Mouse (Mus musculus) adrenal gland, postnatal 14 days (tissue): ENCODE data around the gene Zfp592. TPM values are rescaled to one million over a fixed set of nuclear protein-coding genes. Genes with fewer than 3 reads are reported as not detected.

ENCODE experiments used
- DNase-seq: peaks from one replicate; pipeline ENCODE4 v3.0.0; 2021; ENCODE audit warnings: mixed read lengths
- total RNA-seq: library from RNA; stranded (reverse); gene quantifications from 2 replicates; pipeline ENCODE4 v1.2.3, GENCODE M21; 2021

Zfp592 gene
- total RNA-seq, 1 experiment from 2014 or later = 32.5 TPM

DNA sequence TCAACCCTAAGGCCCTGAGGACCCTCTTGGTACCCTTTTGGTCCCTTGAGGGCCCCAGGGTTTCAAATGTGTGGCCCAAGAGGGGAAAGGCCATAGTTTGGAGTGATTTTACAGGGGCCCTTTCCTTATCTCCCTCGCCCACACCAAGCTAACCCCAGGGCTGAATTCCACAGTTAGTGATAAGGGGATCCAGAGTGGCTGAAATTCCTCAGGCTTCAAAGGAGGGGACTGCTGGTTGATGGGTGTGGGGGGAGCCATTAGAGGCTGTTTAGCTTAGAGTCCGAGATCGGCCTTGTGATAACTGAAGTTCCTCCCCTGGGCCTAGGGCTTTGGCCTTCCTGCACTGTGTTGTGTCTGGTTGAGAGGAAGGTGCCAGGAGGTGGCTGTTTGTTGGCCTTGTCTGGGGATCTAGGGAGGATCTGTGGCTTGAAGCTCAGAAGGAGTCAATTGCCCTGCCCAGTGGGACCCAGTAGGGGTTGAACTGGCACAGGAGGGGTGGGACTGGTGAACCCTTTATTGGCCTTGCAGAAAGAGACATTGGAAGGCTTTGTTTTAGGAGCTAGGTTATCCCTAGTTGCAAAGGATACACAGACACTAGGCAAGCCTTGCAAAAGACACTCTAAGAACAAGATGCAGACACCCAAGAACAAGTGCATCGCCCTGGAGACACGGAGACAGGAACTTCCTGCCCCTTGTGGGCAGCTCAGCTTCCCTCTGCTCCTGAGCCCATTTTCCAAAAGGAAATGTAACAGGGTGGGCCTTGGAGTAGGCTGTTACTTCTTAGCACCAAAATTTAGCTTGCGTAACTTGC lies 64.6 kb downstream of the Zfp592 start:
- peak; percentile 31 for DNase-seq

DNA sequence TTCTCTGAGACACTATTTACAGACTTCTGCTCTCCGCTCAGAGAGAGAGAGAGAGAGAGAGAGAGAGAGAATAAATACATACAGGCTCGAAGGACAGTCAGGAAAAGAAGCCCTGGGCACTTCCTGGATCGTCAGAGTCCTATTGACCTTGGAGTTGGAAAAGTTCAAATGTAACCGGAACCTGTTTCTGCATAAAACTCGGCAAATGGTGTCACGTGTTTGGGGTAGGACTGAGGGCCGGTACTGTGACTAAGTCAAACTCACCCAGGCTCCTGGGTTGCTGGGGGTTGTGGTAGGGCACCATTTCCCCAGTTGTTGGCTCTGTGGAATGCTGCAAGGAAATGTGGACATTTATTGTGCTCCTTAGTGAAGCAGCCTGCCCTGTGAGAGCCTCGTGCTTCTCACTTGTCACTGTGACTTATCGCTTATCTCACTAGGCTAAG lies 65.3 kb downstream of the Zfp592 start:
- DNase-seq = peak; percentile 56

DNA sequence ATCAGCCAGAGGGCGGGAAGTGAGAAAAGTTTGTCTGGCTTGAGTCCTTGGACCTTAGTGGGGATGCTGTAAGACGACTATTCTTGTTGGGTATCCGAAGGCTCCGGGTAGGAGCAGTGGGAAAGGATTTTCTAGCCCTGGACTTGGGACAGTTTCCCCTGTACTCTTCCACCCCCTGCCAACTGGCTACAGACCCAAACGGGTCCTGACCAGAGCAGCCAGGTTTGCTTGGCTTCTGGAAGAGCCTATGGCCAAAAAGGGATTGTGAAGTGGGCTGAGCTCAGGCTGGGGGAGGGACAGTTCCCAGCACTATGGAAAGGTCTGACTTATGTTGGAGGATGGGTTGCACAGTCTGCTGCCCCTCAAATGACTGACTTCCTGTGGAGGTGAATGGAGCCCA lies 65.9 kb downstream of the Zfp592 start:
- no peak for DNase-seq

DNA sequence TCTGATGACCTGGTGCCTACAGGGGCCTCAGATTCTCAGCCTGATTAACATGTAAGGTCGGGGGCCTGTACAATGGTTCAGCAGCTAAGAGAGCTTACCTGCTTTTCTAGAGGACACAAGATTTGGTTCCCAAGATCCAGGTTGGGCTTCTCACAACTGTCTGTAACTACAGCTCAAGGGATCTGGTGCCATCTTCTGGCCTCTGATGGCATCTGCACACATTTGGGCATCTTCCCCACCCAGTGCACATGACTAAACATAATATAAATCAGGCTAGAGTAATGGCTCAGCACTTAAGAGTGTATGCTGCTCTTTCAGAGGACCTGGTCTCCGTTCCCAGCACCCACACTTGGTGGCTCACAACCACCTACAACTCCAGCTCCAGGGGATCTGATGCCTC lies 67.4 kb downstream of the Zfp592 start:
- peak; percentile 67 for DNase-seq

DNA sequence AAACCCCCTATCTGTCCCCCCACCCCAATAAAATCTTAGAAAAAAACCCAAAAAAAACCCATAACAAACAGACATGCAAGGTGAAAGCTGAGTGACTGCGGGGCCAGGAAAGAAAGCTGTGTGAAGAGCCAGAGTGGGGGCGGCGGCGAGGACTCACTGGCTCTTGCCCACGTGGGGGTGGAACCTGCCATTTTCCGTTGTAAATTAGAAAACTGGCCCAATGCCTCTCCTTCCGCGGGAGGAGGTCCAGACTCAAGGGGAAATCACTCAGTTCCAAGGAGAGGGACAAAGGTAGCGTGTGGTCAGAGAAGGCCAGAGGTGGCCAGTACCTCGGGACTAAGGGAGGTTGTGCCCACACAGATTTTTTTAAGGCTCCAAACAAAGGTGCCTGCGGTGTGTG lies 68.5 kb downstream of the Zfp592 start:
- peak; percentile 71 for DNase-seq

DNA sequence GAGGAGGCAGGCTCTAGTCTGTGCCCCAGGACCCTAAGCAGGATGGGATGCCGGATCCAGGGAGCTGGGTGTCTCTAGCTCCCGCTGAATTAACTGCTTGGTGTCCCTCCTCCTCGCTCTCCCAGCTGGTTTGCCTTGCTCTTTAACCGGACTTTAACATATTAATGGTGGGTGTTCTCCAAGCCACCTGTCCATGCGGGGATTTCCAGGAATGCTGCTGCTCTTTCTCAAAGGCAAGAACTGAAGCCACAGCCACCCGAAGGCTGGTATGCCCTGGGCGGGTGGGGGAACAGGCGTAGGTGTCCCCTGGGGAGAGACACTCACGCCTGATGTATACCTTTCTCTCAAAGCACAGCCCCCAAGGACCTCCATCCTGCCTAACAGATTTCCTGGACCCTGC lies 69.9 kb downstream of the Zfp592 start:
- DNase-seq = no peak

DNA sequence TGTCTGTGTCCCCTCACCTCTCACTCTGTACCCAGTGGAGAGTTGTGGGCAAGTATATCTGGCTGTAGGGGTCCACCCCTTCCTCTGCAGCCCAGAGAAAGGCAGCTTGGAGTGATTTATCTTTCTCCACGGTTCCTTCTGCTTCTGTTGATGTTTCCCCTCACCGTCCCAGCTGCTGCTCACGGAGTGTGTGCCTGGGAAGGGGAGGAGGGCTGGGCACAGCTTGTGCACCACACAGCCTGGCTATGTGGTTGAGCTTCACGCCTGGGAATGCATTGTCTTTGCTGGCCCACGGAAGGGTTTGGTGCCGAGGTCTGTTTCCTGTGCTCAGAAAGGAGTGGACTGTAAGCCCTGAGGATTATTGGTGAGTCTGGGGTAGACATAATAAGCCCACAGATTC lies 73.2 kb downstream of the Zfp592 start:
- DNase-seq = no peak

DNA sequence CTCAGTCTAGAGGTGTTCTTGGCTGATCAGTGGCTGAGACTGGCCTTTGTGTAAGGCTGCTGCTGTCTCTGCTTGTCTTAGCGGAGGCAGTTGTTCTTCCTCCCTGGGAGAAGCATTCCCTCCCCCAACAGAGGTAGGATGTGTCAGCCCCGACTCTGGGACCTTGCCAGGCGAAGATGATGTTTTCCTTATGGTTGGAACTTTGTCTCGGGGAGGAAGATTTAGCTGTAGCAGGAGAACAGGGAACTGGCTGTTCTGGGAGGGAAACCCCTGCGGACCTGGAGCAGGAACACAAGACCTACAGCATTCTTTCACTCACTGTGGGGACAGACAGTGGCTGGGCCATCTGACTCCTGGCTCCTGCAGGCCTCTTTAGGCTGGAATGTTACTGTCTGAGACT lies 79.0 kb downstream of the Zfp592 start:
- peak; percentile 31 for DNase-seq

DNA sequence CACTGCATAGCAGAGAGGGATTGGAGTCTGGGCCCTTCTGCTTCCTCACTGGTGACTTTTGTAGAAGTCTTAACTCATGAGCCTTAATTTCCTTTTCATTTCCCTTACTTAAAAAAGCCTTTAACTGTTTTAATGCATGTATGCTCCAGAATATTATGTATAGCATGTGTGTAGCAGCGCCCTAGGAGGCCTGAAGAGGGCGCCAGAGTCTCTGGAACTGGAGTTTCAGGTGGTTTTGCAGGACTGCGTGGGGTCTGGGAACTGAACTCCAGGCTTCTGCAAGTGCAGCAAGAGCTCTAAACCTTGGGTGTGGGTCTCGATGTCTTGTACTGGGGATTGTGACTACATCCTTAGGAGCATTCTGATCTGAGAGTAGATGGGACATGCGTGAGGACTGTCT lies 79.8 kb downstream of the Zfp592 start:
- no peak for DNase-seq

DNA sequence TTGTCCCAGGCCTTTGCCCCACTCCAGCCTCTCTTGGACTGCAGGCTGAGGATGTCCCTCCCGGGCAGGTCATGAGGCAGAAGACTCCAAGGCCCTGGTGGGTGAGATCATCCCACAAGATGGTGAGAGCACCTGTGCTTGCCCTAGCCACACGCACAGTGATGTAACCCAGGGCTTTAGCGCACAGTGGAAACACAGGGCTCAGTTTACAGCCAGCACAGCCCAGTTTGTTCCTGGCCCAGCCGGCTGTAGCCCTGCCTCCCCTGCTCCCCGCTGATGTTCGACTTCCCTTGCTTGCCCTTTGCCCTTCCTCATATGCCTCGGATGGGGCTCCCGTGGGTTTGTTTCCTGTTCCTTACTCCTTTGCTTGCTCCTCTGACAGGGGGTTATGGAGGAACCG lies 81.1 kb downstream of the Zfp592 start:
- DNase-seq = peak; percentile 24

DNA sequence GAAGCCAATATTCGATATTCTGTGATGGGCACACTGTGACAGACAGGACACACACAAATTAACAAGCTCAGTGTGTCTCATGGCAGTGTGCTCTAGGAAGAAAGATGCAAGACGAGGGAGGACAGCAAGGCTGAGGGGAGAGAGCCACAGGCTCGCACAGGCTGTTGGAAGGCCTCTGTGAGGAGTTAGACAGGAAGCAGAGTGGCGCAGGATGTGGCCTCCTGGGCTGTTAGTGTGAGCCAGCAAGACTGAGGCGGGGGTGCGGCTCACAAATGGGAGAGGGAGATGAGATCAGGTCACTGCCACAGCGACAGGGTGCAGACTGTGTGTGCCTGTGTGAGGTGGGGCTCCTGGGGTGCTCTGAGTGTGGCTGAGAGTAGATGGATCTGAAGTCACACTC lies 81.8 kb downstream of the Zfp592 start:
- peak; percentile 28 for DNase-seq

DNA sequence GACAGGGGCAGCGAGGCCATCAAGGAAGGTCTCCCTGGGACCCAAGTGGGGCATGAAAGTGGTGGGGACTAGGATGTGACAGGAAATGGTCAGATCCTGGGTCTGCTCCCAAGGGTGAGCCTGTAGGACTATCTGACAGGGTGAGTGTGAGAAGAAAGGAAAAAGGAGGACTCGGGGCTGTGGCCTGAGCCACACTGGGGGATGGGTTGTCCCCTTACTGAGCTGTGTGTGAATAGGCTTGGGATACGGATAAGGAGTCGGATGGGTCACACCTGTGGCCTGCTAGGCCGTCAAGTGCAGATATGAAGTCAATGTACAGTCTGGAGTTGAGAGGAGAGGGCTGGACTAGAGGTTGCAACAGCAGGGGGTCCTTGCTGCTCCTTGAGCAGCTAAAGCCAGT lies 82.3 kb downstream of the Zfp592 start:
- DNase-seq = no peak

DNA sequence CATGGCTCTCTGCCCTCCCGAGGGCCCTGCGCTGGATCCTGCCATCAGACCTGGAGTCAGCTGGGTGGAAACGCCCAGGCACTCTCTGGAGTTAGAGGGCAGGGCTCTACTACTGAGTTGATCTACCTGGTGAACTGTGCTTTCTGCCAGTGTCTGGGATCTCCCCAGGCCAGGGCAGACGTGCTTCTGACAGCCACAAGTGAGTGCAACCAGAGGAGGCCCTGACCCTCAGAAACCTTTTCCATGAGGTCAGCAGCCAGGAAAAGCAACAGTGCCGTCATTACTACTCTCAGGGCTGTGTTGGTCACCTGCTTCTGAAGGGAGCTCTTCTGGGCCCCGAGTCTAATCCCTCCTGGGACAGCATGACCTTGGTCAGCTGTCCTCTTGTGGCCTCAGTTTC lies 83.5 kb downstream of the Zfp592 start:
- no peak for DNase-seq

DNA sequence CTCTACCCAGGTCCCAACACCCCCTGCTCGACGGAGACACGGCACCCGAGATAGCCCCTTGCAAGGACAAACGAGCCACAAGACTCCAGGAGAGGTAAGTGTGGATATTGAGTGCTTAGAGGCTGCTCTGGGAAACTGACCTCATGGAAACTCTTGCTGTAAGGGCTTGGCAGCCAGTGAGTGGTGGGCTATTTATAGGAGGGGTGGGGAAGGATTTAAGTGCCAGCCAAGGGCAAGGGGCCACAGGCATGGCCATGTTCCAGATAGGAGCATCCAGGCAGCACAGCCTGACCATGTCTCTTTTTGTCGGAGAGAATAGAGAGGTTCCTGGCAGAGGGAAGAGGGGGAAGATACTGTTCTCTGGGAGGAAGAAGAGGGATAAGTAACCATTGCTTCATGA lies 85.3 kb downstream of the Zfp592 start:
- no peak for DNase-seq

DNA sequence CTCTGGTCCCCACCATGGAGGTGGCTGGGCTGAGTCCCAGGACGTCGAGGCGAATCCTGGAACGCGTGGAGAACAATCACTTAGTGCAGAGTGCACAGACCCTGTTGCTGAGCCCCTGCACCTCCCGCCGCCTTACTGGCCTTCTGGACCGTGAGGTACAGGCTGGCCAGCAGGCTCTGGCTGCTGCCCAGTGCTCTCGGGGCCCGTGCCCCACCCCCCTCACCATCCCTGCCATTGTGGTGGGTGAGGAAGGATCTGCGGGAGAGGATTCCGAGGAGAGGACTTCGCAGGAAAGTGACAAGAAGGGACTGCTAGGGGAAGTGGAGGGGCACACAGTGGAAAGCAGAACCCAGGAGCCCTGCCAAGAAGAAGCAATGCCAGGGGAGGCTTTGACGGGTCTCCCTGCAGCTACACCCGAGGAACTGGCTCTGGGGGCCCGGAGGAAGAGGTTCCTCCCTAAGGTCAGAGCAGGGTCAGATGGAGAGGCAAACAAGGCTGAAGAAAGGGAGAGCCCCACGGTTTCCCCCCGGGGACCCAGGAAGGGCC lies 100.0 kb downstream of the Zfp592 start:
- no peak for DNase-seq

DNA sequence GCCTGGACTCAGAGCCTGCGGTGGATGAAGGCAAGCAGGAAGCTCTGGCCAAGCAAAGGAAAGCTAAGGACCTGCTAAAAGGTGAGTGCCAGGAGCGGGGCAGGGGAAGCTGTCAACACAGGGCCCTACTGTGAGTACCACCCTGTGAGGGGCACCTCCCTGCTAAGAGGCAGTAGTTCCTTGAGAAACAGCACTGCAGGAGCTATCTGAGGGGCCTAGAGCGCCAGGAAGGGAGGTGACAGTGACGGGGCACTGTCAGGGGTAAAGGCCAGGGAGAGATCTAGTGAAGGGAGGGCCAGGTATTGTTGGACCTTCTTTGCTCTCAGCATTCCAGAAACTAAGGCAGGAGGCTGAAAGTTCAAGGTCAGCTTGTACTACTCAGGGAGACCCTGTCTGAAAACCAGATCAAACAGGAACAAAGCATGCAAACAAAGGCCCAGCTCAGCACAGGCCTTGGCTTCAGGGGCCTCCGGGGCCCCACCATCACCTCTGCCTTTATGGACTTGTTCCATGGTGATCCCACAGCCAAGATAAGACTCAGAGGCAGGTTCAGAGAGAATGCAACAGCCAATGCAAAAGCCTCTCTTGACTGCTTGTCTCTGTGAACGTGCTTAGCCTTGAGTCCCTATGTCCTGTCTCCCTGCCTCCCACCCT lies 100.8 kb downstream of the Zfp592 start:
- no peak for DNase-seq

Other genes starting within 250 kb of the Zfp592 start
- gene Iqgap1, start 167.7 kb upstream of the Zfp592 start, total RNA-seq = 70.0 and 95.3 TPM in 2 replicates
- gene Zscan2, start 132.8 kb upstream of the Zfp592 start, total RNA-seq = 4.9 and 8.3 TPM in 2 replicates
- 21.0 and 24.9 TPM in 2 replicates for gene Wdr73, start 92.4 kb upstream of the Zfp592 start, total RNA-seq
- 3.6 and 5.9 TPM in 2 replicates for gene Nmb, start 88.6 kb upstream of the Zfp592 start, total RNA-seq
- 105 and 124 TPM in 2 replicates for gene Sec11a, start 45.9 kb upstream of the Zfp592 start, total RNA-seq
- 0.22 and 0.38 TPM in 2 replicates for gene Alpk3, start 63.9 kb downstream of the Zfp592 start, total RNA-seq
- gene Slc28a1, start 121.1 kb downstream of the Zfp592 start, total RNA-seq = 0.19 and 0.30 TPM in 2 replicates
- 33.3 and 38.6 TPM in 2 replicates for gene Pde8a, start 219.9 kb downstream of the Zfp592 start, total RNA-seq